Mouse (Mus musculus) ES-Bruce4 (cell line): Measurements from ENCODE around the gene Btnl4. TPM values are rescaled to one million over a fixed set of nuclear protein-coding genes. Genes with fewer than 3 reads are reported as not detected.
"Not testable (repeated sequence)": the region's sequence is repeated elsewhere in the genome, so short reads cannot be mapped to it uniquely, and the experiment has no call there.

Source experiments
- H3K27ac ChIP-seq: 2 replicates; pipeline ENCODE4 v1.5.1; 2012; ENCODE audit warnings: low read length, inconsistent platforms; ENCODE audit not compliant: insufficient read depth
- H3K27me3 ChIP-seq: 2 replicates; pipeline ENCODE4 v1.6.1; 2012; ENCODE audit warnings: mild to moderate bottlenecking, low read length, inconsistent platforms; ENCODE audit not compliant: control insufficient read depth, poor library complexity, insufficient read depth, severe bottlenecking
- H3K36me3 ChIP-seq: 2 replicates; pipeline ENCODE4 v1.6.1; 2012; ENCODE audit warnings: inconsistent platforms, mild to moderate bottlenecking, low read length, moderate library complexity; ENCODE audit not compliant: control insufficient read depth, poor library complexity, insufficient read depth, severe bottlenecking
- H3K4me1 ChIP-seq: one replicate; pipeline ENCODE4 v1.8.1; 2011; ENCODE audit warnings: low read length; ENCODE audit not compliant: control insufficient read depth, insufficient read depth
- H3K4me3 ChIP-seq: 2 replicates; pipeline ENCODE4 v1.5.1; 2011; ENCODE audit warnings: low read depth, mild to moderate bottlenecking, low read length
- H3K9ac ChIP-seq: 2 replicates; pipeline ENCODE4 v1.6.1; 2012; ENCODE audit warnings: low read depth, mild to moderate bottlenecking, inconsistent platforms; ENCODE audit not compliant: poor library complexity, severe bottlenecking
- H3K9me3 ChIP-seq: replicated peaks from 2 replicates; pipeline ENCODE4 v1.6.1; 2012; ENCODE audit warnings: mild to moderate bottlenecking, low read length, inconsistent platforms; ENCODE audit not compliant: control insufficient read depth, poor library complexity, insufficient read depth, severe bottlenecking
- CTCF ChIP-seq: IDR thresholded peaks from one replicate; pipeline ENCODE4 v1.8.1; 2011; ENCODE audit warnings: low read depth, low read length
- EP300 ChIP-seq: IDR thresholded peaks from 2 replicates; pipeline ENCODE4 v1.6.1; 2011; ENCODE audit warnings: low read depth, low read length; ENCODE audit not compliant: insufficient read depth
- POLR2A ChIP-seq: IDR thresholded peaks from one replicate; pipeline ENCODE4 v1.8.1; 2011; ENCODE audit warnings: low read length; ENCODE audit not compliant: insufficient read depth
- polyA plus RNA-seq: library from polyadenylated mRNA; stranded (reverse); fragments of >200 nt; gene quantifications from 2 replicates; pipeline ENCODE4 v1.2.4, GENCODE M21; 2011; ENCODE audit warnings: low read depth; ENCODE audit not compliant: missing spikeins, insufficient read depth, insufficient read length

The Btnl4 gene
- polyA plus RNA-seq, result not detected in 2 replicates

DNA sequence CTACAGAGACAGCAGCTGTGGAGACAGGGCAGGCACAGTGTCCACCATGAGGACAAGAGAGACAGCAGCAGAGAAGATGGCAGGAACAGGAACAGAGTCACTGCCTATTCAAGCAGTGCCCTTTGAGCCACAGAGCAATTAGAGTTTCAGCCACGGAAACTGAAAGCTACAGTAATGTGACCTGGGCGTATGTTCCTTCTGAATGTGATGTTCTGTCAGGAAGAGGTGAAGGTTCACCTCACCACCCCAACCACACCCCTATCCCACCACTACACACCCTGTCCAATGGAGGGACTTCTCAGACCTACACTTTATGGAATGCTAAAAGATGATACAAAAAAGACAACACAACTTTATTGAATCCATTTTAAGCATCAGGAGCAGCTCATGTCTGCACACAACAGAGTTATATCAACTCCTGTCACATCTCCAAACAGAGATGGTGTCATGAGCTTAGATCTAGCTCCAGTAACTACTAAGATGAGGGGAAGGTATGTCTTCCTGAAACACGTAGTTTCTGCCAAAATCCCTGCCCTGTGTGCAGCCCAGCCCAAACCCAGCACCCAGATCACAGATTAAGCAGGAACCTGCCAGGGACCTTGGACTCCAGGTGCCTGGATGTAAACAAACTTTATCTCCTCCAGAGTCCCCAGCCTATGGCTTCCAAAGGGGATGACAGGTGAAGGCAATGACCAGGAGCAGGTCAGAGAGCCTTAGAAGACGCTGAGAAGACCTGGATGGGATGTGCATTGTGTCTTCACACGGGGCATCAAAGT is at the start of gene Btnl4:
Btnl4 (minus strand) TSS at position 81 of the 776 bp plus-strand sequence.
- H3K9me3 ChIP-seq, H3K4me3 ChIP-seq, H3K9ac ChIP-seq, H3K27ac ChIP-seq, H3K4me1 ChIP-seq, H3K36me3 ChIP-seq, H3K27me3 ChIP-seq: not testable (repeated sequence)

GRCm38 (mm10) chr17:34519001-34519400 is 41.9 kb upstream of the Btnl4 start:
- H3K4me1 ChIP-seq, result no peaks in the 10 kb centered on the region
- no peak overlapping the region for H3K4me3 ChIP-seq
- no peak overlapping the region for H3K9ac ChIP-seq
- H3K27ac ChIP-seq, result no peak overlapping the region
- H3K36me3 ChIP-seq, result no peaks in the 10 kb centered on the region
- H3K27me3 ChIP-seq, result no peaks in the 10 kb centered on the region
- TF ChIP-seq EP300, result no peak
- no peak for TF ChIP-seq CTCF
- TF ChIP-seq POLR2A, result no peak
- H3K9me3 ChIP-seq, result no peaks in the 10 kb centered on the region

DNA sequence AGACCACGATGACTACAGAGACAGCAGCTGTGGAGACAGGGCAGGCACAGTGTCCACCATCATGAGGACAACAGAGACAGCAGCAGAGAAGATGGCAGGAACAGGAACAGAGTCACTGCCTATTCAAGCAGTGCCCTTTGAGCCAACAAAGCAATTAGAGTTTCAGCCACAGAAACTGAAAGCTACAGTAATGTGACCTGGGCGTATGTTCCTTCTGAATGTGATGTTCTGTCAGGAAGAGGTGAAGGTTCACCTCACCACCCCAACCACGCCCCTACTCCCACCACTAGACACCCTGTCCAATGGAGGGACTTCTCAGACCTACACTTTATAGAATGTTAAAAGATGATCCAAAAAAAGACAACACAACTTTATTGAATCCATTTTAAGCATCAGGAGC is 41.5 kb upstream of the Btnl4 start:
- H3K27ac ChIP-seq, result not testable (repeated sequence)

GRCm38 (mm10) chr17:34517795-34518194 is 40.7 kb upstream of the Btnl4 start:
- Histone ChIP-seq H3K36me3 (no peaks in the 10 kb centered on the region), H3K9ac (no peak overlapping the region), H3K27me3 (no peaks in the 10 kb centered on the region), H3K9me3 (no peaks in the 10 kb centered on the region), H3K4me3 (no peak overlapping the region), H3K4me1 (no peaks in the 10 kb centered on the region), H3K27ac (no peak overlapping the region)
- TF ChIP-seq CTCF (no peak), POLR2A (no peak), EP300 (no peak)

More for the DNA sequence above, 41.5 kb upstream of the Btnl4 start:
- H3K9me3 ChIP-seq, H3K27me3 ChIP-seq, H3K9ac ChIP-seq, H3K4me3 ChIP-seq, H3K4me1 ChIP-seq, H3K36me3 ChIP-seq: not testable (repeated sequence)

DNA sequence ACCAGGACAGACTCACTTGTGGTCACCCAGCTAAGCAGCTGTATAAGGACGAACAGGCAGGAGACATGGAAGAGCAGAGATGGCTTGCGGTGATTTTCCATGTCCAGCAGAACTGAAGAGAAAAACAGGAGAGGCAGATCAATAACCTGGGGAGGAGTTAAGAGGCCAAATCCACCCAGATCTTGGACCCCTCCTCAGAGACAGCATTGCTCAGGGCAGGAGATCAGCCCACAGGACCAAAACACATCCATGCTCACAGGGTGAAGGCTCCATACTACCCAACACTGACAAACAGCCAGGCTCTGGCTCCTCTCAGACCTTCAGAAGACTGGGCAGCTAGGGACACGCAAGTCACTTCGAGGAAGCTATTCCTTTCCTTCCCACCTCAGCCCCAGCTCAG is 40.1 kb upstream of the Btnl4 start, which contains the start of gene Btnl6:
Btnl6 (minus strand) TSS at position 101 of the 400 bp plus-strand sequence.
- Histone ChIP-seq H3K36me3 (no peaks in the 10 kb centered on the region), H3K4me1 (no peaks in the 10 kb centered on the region), H3K9me3 (no peaks in the 10 kb centered on the region), H3K9ac (no peak within 1 kb of the TSS), H3K4me3 (no peak within 1 kb of the TSS), H3K27ac (no peak within 1 kb of the TSS), H3K27me3 (no peaks in the 10 kb centered on the region)
- TF ChIP-seq EP300, result no peak
- TF ChIP-seq POLR2A, result no peak
- TF ChIP-seq CTCF, result no peak

GRCm38 (mm10) chr17:34516514-34516913 is 39.4 kb upstream of the Btnl4 start:
- H3K4me3 ChIP-seq, result no peak overlapping the region
- no peaks in the 10 kb centered on the region for H3K9me3 ChIP-seq
- TF ChIP-seq POLR2A, result no peak
- TF ChIP-seq CTCF, result no peak
- TF ChIP-seq EP300, result no peak
- no peaks in the 10 kb centered on the region for H3K4me1 ChIP-seq
- no peak overlapping the region for H3K27ac ChIP-seq
- no peaks in the 10 kb centered on the region for H3K36me3 ChIP-seq
- H3K9ac ChIP-seq, result no peak overlapping the region
- H3K27me3 ChIP-seq, result no peaks in the 10 kb centered on the region
